8 mouse cellular contexts compared by ENCODE assay signal in the genomic region with DNA sequence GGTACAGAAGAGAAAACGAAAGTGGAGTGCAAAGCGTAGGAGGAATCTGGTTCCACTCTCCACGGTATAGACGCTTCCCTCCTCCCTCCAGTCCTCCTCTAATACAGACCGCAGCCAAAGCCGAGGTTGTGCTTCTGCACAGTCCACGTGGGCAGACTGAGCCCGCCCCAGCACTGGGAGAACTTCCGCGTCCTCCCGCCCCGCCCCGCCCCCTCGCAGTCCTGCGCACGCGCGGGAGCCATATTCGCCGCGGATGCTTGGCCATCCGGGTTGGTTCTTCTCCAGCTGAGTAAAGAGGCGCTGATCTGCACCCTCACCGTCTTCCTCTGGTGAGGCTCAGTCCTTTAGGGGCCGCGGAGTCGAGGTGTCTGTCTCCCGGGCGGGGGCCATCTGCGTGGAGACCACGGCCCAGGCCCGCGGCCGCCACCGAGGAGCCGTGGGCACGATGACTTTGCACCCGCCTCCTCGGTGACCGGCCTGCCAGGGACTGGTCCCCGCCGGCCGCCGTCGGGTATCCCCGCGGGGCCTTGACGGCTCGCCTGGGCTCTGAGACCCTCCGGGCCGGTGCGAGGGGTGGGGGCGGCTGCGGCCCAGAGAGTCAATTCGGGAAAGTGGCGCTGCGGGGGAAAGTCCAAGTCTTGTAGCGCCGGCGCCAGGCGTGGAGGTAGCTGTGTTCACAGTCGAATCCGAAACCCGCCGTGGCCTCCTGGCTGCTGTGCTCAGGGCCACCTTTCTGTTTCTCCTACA. TPM values are rescaled to one million over a fixed set of nuclear protein-coding genes. Genes with fewer than 3 reads are reported as not detected.
DNase-seq lines count a peak whose midpoint lies in the region; ATAC-seq and TF ChIP-seq lines count a peak whose summit lies in the region.

Gene Psma4, plus strand, starts transcription at position 216 of the 747 bp plus-strand sequence.
Gene AY074887, minus strand, starts transcription at position 424 of the 747 bp plus-strand sequence.

- peak within 1 kb of the TSS; percentile 75 for H3K9ac ChIP-seq in lung, postnatal 0 days (replicated peaks; ENCODE audit: low read depth)

- TF ChIP-seq EP300 in lung, postnatal 0 days (IDR thresholded peaks at IDR 0.05) = no peak

- peak within 1 kb of the TSS; percentile 94 for H3K4me3 ChIP-seq in hindbrain, embryonic 10.5 days
- peak within 1 kb of the TSS; percentile 90 for H3K4me3 ChIP-seq in lung, postnatal 0 days (ENCODE audit: low read depth, low read length)

- H3K27me3 ChIP-seq in hindbrain, embryonic 10.5 days (ENCODE audit: insufficient read depth, poor library complexity, severe bottlenecking) = no peaks in the 10 kb centered on the region
- no peaks in the 10 kb centered on the region for H3K27me3 ChIP-seq in lung, postnatal 0 days (replicated peaks; ENCODE audit: insufficient read depth, low read length)

- DNase-seq in MN1 (ENCODE audit: low spot score) = peak; percentile 95
- peak; percentile 84 for DNase-seq in cerebellum, adult 9-10 months
- DNase-seq in hindbrain, embryonic 10.5 days (ENCODE audit: low spot score) = peak; percentile 97
- DNase-seq in layer of hippocampus, adult 9-11 months = peak; percentile 92
- peak; percentile 97 for DNase-seq in lung, postnatal 0 days (ENCODE audit: low spot score)
- peak; percentile 86 for DNase-seq in ovary, postnatal 14 days (ENCODE audit: low spot score)
- DNase-seq in thymus, postnatal 14 days = peak; percentile 94

- no peak for TF ChIP-seq CTCF in lung, postnatal 0 days (IDR thresholded peaks at IDR 0.05)

- peak; percentile 91 for ATAC-seq in frontal cortex, adult (ENCODE audit: low TSS enrichment)
- ATAC-seq in lung, postnatal 0 days = peak; percentile 100

- peak within 1 kb of the TSS; percentile 96 for H3K27ac ChIP-seq in hindbrain, embryonic 10.5 days
- H3K27ac ChIP-seq in lung, postnatal 0 days (ENCODE audit: low read length) = peak within 1 kb of the TSS; percentile 85

- peaks cover 14% of the 10 kb centered on the region for H3K4me1 ChIP-seq in hindbrain, embryonic 10.5 days (replicated peaks)
- H3K4me1 ChIP-seq in lung, postnatal 0 days (ENCODE audit: insufficient read depth, low read depth, low read length) = peaks cover 7% of the 10 kb centered on the region; the same call in 1 of the 2 replicates

- under 1% methylated on average over 65 of the region's 65 CpGs for WGBS in hindbrain, embryonic 10.5 days
- 2% methylated on average over 49 of the region's 65 CpGs for WGBS in lung, postnatal 0 days

- H3K9me3 ChIP-seq in hindbrain, embryonic 10.5 days = no peaks in the 10 kb centered on the region
- H3K9me3 ChIP-seq in lung, postnatal 0 days (ENCODE audit: low read length) = no peaks in the 10 kb centered on the region

- peaks cover 39% of the 10 kb centered on the region for H3K36me3 ChIP-seq in hindbrain, embryonic 10.5 days
- peaks cover 12% of the 10 kb centered on the region; the same call in 1 of the 2 replicates for H3K36me3 ChIP-seq in lung, postnatal 0 days (ENCODE audit: insufficient read depth, low read length)

- peak within 1 kb of the TSS; percentile 74 for H3K4me2 ChIP-seq in lung, postnatal 0 days (replicated peaks; ENCODE audit: low read depth, low read length)

RNA-seq across cellular contexts. Expression of gene Psma4, which starts in this region (rescaled TPM):
- 319 and 324 TPM in 2 replicates for polyA plus RNA-seq in hindbrain, embryonic 10.5 days (2016; fragmentation: Nextera tagmentation; extraction: Ambion mirVana)
- polyA plus RNA-seq in lung, postnatal 0 days (2015; fragmentation: Nextera tagmentation; extraction: Ambion mirVana) = 176 and 181 TPM in 2 replicates

RNA-seq across cellular contexts. Expression of gene AY074887, which starts in this region (rescaled TPM):
- polyA plus RNA-seq in hindbrain, embryonic 10.5 days (2016; fragmentation: Nextera tagmentation; extraction: Ambion mirVana) = 0.69 and 1.0 TPM in 2 replicates
- 0.74 and 0.75 TPM in 2 replicates for polyA plus RNA-seq in lung, postnatal 0 days (2015; fragmentation: Nextera tagmentation; extraction: Ambion mirVana)

Comparison
In these comparisons a context has a peak if more than half of its experiments do, and no peak if none do; other contexts are left out.
1. Peak in every context shown above with its lines: DNase-seq, ATAC-seq, H3K4me3 ChIP-seq and H3K27ac ChIP-seq.